Mouse (Mus musculus): ENCODE results near the gene Eif4e1b.
A peak's percentile ranks its signal among the peaks of the same experiment; 100 is the strongest.

The Eif4e1b gene

DNA sequence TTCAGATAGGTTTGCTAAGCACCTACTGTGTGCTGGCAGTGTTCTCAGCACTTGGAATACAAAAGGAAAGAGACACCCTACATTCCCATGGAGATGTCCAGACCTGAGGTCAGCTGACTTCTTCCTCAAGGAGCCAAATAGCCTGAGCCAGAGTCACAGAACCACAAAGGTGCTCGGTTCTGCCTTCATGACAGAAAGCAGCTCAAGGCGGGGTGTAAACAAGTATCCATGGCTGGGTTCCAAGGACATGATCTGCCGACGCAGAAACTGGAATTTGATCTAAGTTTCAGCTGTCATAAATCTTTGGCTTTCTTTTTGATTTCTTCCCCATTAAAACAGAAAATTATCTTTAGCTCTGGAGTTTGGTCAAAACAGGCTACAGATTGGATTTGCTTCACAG lies 16.4 kb downstream of the Eif4e1b start:
- no peak for DNase-seq (ENCODE audit: low spot score)

GRCm38 (mm10) chr13:54803010-54803409 lies 19.2 kb downstream of the Eif4e1b start:
- no peak for DNase-seq (ENCODE audit: low spot score)

DNA sequence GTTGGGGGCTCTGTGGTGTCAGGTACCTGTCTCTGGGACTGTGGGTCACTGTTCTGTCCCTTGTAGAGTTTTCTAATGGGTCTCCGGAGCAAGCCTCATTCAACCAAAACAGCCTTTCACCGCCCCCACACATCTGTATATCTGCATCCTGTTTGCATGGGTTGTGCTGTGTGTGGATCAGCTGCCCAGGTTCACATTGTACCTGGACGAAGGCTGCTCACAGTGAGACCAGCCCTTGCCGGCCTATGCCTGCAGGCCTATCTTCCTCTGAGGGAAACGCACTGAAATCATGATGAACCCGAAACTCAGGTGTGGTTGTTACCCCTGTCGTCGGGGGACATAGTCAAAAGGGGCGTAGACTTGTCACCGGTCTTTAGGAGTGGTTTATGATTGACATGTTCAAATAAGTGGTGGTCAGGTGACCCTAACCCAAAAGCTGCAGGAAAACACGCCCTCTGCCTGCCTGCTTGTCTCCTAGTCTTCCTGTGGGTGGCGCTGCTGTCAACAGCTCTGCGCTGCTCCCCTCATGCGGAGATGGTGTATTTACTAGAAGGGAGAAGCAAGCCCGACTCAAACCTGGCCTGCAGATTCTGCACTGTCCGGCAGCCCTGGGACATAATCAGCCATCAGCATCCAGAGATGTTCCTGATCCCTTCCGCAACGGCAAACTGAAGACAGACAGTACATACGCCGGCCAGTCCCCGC lies 21.5 kb downstream of the Eif4e1b start:
- peak; percentile 76 for DNase-seq (ENCODE audit: low spot score)

DNA sequence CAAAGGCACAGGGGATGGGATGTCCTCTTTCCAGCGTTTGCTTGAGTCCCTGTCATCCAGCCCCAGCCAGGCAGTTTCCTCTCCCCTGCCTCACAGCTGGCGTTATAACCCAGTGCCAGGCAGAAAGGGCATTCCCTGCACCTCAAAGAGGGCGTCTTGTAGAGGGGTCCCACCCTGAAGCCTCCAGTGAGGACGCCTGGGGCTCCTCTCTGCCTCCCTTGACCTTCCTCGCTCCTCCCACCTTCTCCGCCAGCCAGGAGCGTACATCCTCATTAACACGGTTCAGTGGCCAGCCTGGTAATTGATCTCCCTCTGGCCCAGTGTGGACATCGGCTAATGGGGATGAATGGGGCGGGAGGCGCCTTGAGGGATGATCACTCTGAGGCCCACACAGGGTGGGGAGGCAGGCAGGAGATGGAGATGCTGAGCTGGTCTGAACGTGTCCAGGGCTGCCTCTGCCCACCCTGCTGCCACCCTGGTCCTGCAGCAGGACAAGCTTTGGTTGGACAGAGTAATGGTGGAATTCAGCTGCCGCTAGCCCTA lies 22.7 kb downstream of the Eif4e1b start:
- peak; percentile 74 for DNase-seq (ENCODE audit: low spot score)

DNA sequence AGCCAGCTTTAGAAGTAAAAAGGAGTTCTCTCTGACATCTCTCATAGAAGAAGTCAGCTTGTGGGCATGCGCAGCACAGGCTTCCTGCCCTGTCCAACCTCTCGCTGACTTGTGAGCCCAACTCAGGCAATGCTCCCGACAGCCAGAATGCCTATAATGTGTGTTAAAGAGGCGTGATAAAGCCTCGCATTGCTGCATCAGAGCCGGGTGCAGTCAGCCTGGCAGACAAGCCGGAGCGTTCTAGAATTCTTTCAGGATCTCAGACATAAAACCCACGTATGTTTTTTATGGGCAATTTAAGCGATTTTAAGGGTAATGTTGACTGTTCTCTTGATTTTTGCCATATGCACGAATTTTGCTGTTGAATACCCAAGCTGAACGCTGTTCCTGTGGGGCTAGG lies 24.3 kb downstream of the Eif4e1b start:
- no peak for DNase-seq (ENCODE audit: low spot score)

GRCm38 (mm10) chr13:54811476-54811875 lies 27.7 kb downstream of the Eif4e1b start:
- no peak for DNase-seq (ENCODE audit: low spot score)

DNA sequence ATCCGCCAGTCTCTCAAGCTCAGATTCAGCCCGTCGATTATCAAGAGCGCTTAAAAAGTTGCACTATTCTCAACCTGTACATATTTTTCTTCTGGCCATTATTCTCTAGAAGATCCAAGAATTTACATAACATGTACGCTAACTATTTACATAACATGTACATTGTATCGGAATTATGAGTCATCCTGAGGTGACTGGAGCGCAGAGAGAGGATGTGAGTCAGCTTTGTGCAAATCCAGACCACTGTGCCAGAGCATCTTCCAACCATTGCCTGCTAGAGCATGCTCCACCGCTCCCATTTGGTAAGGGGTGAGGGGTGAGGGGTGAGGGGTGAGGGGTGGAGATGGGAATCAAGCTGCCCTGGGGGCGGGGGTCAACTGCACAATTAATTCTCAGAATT lies 29.6 kb downstream of the Eif4e1b start:
- no peak for DNase-seq (ENCODE audit: low spot score)

DNA sequence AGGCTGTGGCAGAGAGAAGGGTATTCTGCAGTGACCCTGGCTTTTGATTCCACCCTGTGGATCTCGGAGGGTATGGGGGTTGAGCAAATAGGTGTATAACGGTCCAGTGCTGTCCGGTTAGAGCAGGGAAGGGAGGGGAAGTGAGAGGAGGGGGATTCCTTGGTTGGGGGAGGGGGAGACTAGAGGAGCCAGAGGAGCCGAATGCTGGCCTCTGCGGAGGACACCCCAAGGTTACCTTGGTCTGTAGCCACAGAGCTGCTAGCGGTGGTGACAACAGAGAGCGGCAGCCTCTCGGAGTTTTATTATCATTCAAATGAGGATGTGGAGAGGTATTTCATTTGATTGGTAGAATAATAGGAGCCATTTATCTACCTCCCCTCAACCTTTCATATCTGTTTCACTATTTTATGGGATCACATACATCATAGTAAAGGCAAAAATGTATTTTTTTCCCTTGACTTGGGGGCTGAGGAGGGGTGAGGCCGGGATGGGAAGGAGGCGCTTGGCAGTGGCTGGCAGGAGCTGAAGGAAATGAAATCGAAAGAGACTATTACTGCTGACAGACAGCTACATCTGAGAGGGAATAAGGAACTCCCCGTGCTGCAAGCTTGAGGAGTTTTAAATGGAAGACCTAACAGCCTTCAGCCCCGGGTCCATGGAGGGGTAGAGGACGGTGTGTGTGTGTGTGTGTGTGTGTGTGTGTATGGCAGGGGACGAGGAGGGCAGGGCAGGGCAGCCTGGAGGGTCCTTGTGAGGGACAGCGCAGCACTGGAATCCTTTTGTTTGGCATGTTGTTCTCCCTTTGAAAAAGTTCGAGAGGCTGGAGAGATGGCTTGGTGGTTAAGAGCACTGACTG lies 34.8 kb downstream of the Eif4e1b start:
- DNase-seq (ENCODE audit: low spot score), result no peak

- DNase-seq (ENCODE audit: low spot score), result no peak
Observed at GRCm38 (mm10) chr13:54821106-54821505, 37.3 kb downstream of the Eif4e1b start.

GRCm38 (mm10) chr13:54821931-54822330 lies 38.1 kb downstream of the Eif4e1b start:
- DNase-seq (ENCODE audit: low spot score), result no peak

DNA sequence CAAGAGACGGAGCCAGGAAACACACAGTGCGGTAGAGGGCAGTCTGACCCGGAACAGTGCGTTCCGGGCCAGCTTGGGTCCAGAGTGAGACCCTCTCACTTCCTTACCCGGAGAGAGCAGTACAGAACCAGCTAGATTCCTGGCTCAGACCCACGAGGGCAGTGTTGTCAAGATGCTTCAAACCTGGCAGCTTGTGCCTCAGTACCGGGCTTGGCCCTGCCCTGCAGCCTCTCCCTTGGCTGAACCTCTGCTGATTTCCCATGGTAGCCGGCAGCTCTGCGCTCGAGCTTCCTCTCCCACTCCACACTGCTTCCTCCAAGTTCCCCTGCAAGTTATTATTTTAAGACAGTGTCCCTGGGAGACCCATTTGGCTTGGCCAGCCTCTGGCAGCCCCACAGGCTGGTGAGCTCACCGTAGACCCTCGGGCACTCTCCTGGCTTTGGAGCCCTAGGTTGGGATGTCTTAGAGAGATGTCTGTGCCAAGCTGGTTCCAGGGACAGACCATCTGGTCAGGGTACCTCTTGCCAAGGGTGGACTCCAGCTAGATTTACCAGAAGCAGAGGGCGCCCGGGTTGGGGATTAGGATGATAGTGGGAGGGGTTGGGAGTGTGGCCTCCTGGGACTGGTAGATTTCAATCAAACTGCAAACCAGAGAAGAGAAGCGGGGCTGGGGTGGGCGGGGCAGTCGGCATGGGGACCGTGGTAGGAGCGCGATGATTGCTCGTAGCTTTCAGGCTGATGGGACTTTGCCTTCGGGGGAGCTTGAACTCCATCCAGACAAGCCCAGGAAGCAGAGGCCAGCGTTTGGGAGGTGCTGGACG lies 40.5 kb downstream of the Eif4e1b start:
- DNase-seq (ENCODE audit: low spot score), result peak; percentile 33

DNA sequence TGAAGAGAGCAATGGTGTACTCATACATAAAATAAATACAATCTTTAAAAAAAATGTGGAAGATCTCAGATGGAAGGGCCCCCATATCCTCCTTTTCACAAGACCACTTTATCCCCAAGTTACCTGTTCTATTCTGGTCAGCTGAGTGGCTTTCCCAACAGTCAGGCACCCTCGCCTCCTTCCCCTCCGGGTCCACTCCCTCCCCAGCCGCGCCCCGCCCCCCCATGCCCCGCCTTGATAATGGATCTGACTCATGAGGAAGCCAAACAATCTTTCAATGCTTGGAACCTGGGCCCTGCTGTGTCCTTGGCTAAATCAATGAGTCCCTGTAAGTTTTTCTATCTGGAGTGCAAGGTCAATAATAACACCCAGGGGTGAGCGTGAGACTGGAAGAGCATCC lies 44.2 kb downstream of the Eif4e1b start:
- no peak for DNase-seq (ENCODE audit: low spot score)

DNA sequence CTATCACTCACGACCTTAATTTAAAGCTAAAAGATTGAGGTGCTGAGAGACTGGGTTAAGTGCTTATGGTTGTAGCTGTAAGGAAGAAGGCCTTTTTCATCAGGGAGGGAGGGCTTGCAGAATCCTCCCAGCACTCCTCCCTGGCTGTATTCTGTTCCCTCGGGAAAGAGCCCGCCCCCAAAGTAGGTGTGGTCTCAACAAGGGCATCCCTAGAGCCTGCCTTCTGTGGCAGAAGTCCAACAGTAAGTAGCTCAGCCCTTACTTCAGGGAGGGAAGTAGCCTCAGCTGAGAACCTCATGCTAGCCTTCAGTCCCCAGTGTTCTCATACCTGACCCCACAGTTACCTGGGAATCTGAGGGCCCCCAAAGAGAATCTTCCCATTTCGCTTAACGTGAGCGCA lies 44.7 kb downstream of the Eif4e1b start:
- peak; percentile 13 for DNase-seq (ENCODE audit: low spot score)

- peak; percentile 53 for DNase-seq (ENCODE audit: low spot score)
Observed at GRCm38 (mm10) chr13:54829450-54829849, 45.7 kb downstream of the Eif4e1b start.

DNA sequence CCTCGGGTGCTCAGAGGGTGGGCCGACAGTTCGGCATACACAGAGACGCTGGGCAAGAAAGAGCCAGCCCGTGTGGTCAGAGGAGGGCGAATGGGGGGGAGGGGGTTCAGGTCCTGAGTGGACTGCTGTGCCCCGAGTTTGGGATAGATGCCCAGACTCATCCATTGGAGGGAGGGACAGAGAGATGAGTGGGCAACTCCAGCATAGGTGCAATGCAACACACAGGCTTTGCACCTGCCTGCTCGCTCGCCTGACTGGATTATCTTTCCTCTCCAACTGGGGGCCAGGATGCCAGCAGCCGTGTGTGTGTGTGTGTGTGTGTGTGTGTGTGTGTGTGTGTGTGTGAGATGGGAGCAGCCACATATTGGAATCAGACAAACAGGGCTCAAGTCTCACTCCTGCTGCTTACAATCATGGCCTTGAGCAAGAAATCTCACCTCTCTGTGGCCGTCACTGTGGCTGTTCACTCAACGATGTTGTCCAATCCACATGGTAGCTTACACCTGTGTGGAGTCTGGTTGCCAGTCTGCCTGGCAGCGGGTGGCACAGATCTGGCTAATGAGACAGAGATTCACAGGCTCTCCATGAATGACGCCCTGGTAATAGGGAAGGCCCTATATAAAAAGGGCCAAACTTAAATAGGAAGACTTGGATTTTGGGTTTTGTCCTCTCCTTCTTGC lies 52.7 kb downstream of the Eif4e1b start:
- no peak for DNase-seq (ENCODE audit: low spot score)

GRCm38 (mm10) chr13:54837061-54837460 lies 53.3 kb downstream of the Eif4e1b start:
- no peak for DNase-seq (ENCODE audit: low spot score)

DNA sequence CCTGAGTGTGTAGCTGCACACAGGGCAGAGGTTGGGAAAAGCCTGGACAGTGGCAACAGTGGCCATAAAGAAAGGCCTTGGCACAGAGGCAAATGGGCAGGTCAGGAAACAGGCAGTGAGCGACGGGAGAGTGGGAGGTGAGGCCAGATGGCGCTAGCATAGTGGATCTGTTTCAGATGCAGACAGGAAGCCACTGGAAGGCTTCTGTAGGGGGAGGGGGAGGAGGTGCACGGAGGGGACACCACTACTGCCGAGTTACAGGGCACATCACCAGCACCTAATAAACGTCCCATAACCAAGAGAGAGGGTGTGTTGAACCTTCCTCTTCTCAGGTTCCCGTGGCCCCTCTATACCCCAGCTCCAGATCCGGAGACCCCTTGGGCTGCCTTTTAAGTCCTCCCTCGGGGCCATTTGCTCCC lies 53.7 kb downstream of the Eif4e1b start:
- DNase-seq (ENCODE audit: low spot score), result peak; percentile 43
